11 mouse cellular contexts compared by ENCODE assay signal in genomic region chr13:64237000-64237680, GRCm38 (mm10). TPM values are rescaled to one million over a fixed set of nuclear protein-coding genes. Genes with fewer than 3 reads are reported as not detected.
DNase-seq lines count a peak whose midpoint lies in the region; ATAC-seq and TF ChIP-seq lines count a peak whose summit lies in the region.
"Had no signal": no experiment of that assay in that cellular context is flagged by ENCODE, and none has a peak within 500 bp of the region (broad histone marks: within the 10 kb centered on the region; RNA-seq: fewer than 3 reads in every experiment).

No protein-coding gene starts in this region.

- WGBS in kidney, embryonic 14.5 days = 63% methylated on average over 4 of the region's 4 CpGs
- 48% methylated on average over 4 of the region's 4 CpGs for WGBS in cerebellum, adult 2 months
- WGBS in intestine, postnatal 0 days = 35% methylated on average over 4 of the region's 4 CpGs
- WGBS in liver, embryonic 16.5 days (ENCODE audit: insufficient replicate concordance) = 23% methylated on average over 4 of the region's 4 CpGs
- 85% methylated on average over 4 of the region's 4 CpGs for WGBS in hindbrain, embryonic 13.5 days

- no peak overlapping the region for H3K27ac ChIP-seq in kidney, embryonic 14.5 days (ENCODE audit: low read depth, low read length)
- H3K27ac ChIP-seq in cerebellum, adult 2 months (ENCODE audit: insufficient read depth, low read length) = peak overlapping the region; percentile 32
- H3K27ac ChIP-seq in intestine, postnatal 0 days (ENCODE audit: low read depth, low read length) = no peak overlapping the region
- peak overlapping the region; percentile 49 for H3K27ac ChIP-seq in liver, embryonic 16.5 days (ENCODE audit: low read length)
- H3K27ac ChIP-seq in hindbrain, embryonic 13.5 days = no peak overlapping the region
- H3K27ac ChIP-seq: embryonic facial prominence, embryonic 12.5 days had no signal

- no peak overlapping the region for H3K9ac ChIP-seq in kidney, embryonic 14.5 days (ENCODE audit: low read depth, low read length)
- H3K9ac ChIP-seq in intestine, postnatal 0 days (ENCODE audit: low read depth, low read length) = no peak overlapping the region
- no peak overlapping the region for H3K9ac ChIP-seq in liver, embryonic 16.5 days (ENCODE audit: low read depth, low read length)
- no peak overlapping the region for H3K9ac ChIP-seq in hindbrain, embryonic 13.5 days
- H3K9ac ChIP-seq: embryonic facial prominence, embryonic 12.5 days had no signal

- TF ChIP-seq CTCF in cerebellum, adult 2 months (IDR thresholded peaks at IDR 0.05; ENCODE audit: borderline replicate concordance, insufficient read depth, low read depth, low read length) = no peak
- no peak for TF ChIP-seq CTCF in intestine, postnatal 0 days (IDR thresholded peaks at IDR 0.05; ENCODE audit: low read depth)

- no peak for TF ChIP-seq POLR2A in cerebellum, adult 2 months (IDR thresholded peaks at IDR 0.05; ENCODE audit: borderline replicate concordance, insufficient read depth, low read length)

- H3K4me1 ChIP-seq in kidney, embryonic 14.5 days (ENCODE audit: control insufficient read depth, insufficient read depth, low read length) = no peaks in the 10 kb centered on the region
- peaks cover 10% of the 10 kb centered on the region for H3K4me1 ChIP-seq in cerebellum, adult 2 months (ENCODE audit: control insufficient read depth, insufficient read depth, low read length)
- H3K4me1 ChIP-seq in intestine, postnatal 0 days (replicated peaks; ENCODE audit: control insufficient read depth, insufficient read depth, low read length) = no peaks in the 10 kb centered on the region
- H3K4me1 ChIP-seq in liver, embryonic 16.5 days (ENCODE audit: control insufficient read depth, low read depth, low read length) = peaks cover 10% of the 10 kb centered on the region
- H3K4me1 ChIP-seq in hindbrain, embryonic 13.5 days (replicated peaks) = no peaks in the 10 kb centered on the region

- H3K27me3 ChIP-seq in kidney, embryonic 14.5 days (ENCODE audit: control insufficient read depth, insufficient read depth, low read length) = no peaks in the 10 kb centered on the region
- no peaks in the 10 kb centered on the region for H3K27me3 ChIP-seq in cerebellum, adult 2 months (ENCODE audit: control insufficient read depth, insufficient read depth, low read length)
- H3K27me3 ChIP-seq in intestine, postnatal 0 days (replicated peaks; ENCODE audit: control insufficient read depth, insufficient read depth, low read length) = no peaks in the 10 kb centered on the region
- H3K27me3 ChIP-seq in liver, embryonic 16.5 days (ENCODE audit: control insufficient read depth, insufficient read depth, low read depth, low read length) = no peaks in the 10 kb centered on the region
- no peaks in the 10 kb centered on the region for H3K27me3 ChIP-seq in hindbrain, embryonic 13.5 days
- H3K27me3 ChIP-seq: embryonic facial prominence, embryonic 12.5 days had no signal

- H3K36me3 ChIP-seq in kidney, embryonic 14.5 days (ENCODE audit: control insufficient read depth, insufficient read depth, low read length) = no peaks in the 10 kb centered on the region
- H3K36me3 ChIP-seq in intestine, postnatal 0 days (ENCODE audit: control insufficient read depth, insufficient read depth) = no peaks in the 10 kb centered on the region
- no peaks in the 10 kb centered on the region for H3K36me3 ChIP-seq in liver, embryonic 16.5 days (ENCODE audit: control insufficient read depth, insufficient read depth)
- no peaks in the 10 kb centered on the region for H3K36me3 ChIP-seq in hindbrain, embryonic 13.5 days

- ATAC-seq in kidney, embryonic 14.5 days (ENCODE audit: low FRiP score, low TSS enrichment) = no peak
- ATAC-seq in intestine, postnatal 0 days = 0 out of 2 replicates have a peak, but pooled peaks have one; percentile 22
- ATAC-seq in liver, embryonic 16.5 days (ENCODE audit: low read depth) = peak; percentile 67; the same call in 1 of the 2 replicates
- ATAC-seq in hindbrain, embryonic 13.5 days (ENCODE audit: low FRiP score) = no peak

- no peaks in the 10 kb centered on the region for H3K9me3 ChIP-seq in kidney, embryonic 14.5 days (ENCODE audit: control insufficient read depth, low read length)
- H3K9me3 ChIP-seq in intestine, postnatal 0 days (ENCODE audit: control insufficient read depth) = no peaks in the 10 kb centered on the region
- no peaks in the 10 kb centered on the region for H3K9me3 ChIP-seq in liver, embryonic 16.5 days (replicated peaks; ENCODE audit: control insufficient read depth, low read length)
- no peaks in the 10 kb centered on the region for H3K9me3 ChIP-seq in hindbrain, embryonic 13.5 days
- H3K9me3 ChIP-seq: embryonic facial prominence, embryonic 12.5 days had no signal

- DNase-seq in kidney, adult 11 months = peak; percentile 35
- peak; percentile 76 to 82 for DNase-seq in cerebellum, adult 2 months
- no peak for DNase-seq in ovary, adult 18-20 months (ENCODE audit: low spot score)
- DNase-seq in right cerebral cortex, adult 2 months (ENCODE audit: low spot score in 2 of 2) = no peak
- DNase-seq: adrenal gland, postnatal 25 days; lung, adult 18-20 months had no signal

- H3K4me2 ChIP-seq in kidney, embryonic 14.5 days (replicated peaks; ENCODE audit: low read depth, low read length) = no peak overlapping the region
- no peak overlapping the region for H3K4me2 ChIP-seq in intestine, postnatal 0 days (replicated peaks; ENCODE audit: low read depth)
- no peak overlapping the region for H3K4me2 ChIP-seq in liver, embryonic 16.5 days (ENCODE audit: low read depth, low read length)
- H3K4me2 ChIP-seq in hindbrain, embryonic 13.5 days = no peak overlapping the region
- H3K4me2 ChIP-seq: embryonic facial prominence, embryonic 12.5 days had no signal

- no peak overlapping the region for H3K4me3 ChIP-seq in kidney, embryonic 14.5 days (ENCODE audit: low read length)
- H3K4me3 ChIP-seq in cerebellum, adult 2 months (replicated peaks; ENCODE audit: insufficient read depth, low read depth, low read length) = no peak overlapping the region
- no peak overlapping the region for H3K4me3 ChIP-seq in intestine, postnatal 0 days (ENCODE audit: low read depth, low read length)
- H3K4me3 ChIP-seq in liver, embryonic 16.5 days (ENCODE audit: low read depth, low read length) = no peak overlapping the region
- H3K4me3 ChIP-seq in hindbrain, embryonic 13.5 days = no peak overlapping the region
- H3K4me3 ChIP-seq: embryonic facial prominence, embryonic 12.5 days had no signal

RNA-seq across cellular contexts. Expression of gene Cdc14b, which starts 38.0 kb away (rescaled TPM):
- 15.4 and 24.8 TPM in 2 replicates for polyA plus RNA-seq in kidney, embryonic 14.5 days (2014; fragmentation: Nextera tagmentation; extraction: Ambion mirVana)
- polyA plus RNA-seq in cerebellum, adult 2 months (2012; rRNA removed) = 15.3 and 17.0 TPM in 2 replicates
- 15.0 and 17.2 TPM in 2 replicates for polyA plus RNA-seq in intestine, postnatal 0 days (2015; fragmentation: Nextera tagmentation; extraction: Ambion mirVana)
- polyA plus RNA-seq in liver, embryonic 16.5 days (2015; fragmentation: Nextera tagmentation; extraction: Ambion mirVana) = 8.2 and 9.4 TPM in 2 replicates
- polyA plus RNA-seq in hindbrain, embryonic 13.5 days (2015; fragmentation: Nextera tagmentation; extraction: Ambion mirVana) = 4.2 and 4.3 TPM in 2 replicates

Comparison
In these comparisons a context has a peak if more than half of its experiments do, and no peak if none do; other contexts are left out.
1. DNase-seq: peak in kidney, adult 11 months (single experiment) and cerebellum, adult 2 months (2 of 2); none in ovary, adult 18-20 months (single experiment) and right cerebral cortex, adult 2 months (0 of 2).
2. ATAC-seq: peak in intestine, postnatal 0 days (single experiment) and liver, embryonic 16.5 days (single experiment); none in kidney, embryonic 14.5 days (single experiment) and hindbrain, embryonic 13.5 days (single experiment).
3. H3K27ac ChIP-seq: peak in cerebellum, adult 2 months (single experiment) and liver, embryonic 16.5 days (single experiment); none in kidney, embryonic 14.5 days (single experiment), intestine, postnatal 0 days (single experiment) and hindbrain, embryonic 13.5 days (single experiment).